Mouse (Mus musculus) activated CD4-positive, CD25-positive, alpha-beta regulatory T cell, adult 4 months (primary cell): ENCODE results near the gene Depdc5. TPM values are rescaled to one million over a fixed set of nuclear protein-coding genes. Genes with fewer than 3 reads are reported as not detected.
"Not testable (repeated sequence)": the region's sequence is repeated elsewhere in the genome, so short reads cannot be mapped to it uniquely, and the experiment has no call there.

Source experiments
- ATAC-seq: one replicate; pipeline ENCODE4 v1.8.0; 2017
- polyA plus RNA-seq, 2 experiments: library from polyadenylated mRNA; unstranded; fragments of 100-300 nt; shearing (Covaris generic); gene quantifications; one replicate each; pipeline ENCODE4 v1.2.1; 2017

Gene Depdc5
- polyA plus RNA-seq, 2 experiments from 2014 or later = 19.2 to 19.8 TPM

GRCm38 (mm10) chr5:32914071-32914470 lies 50.6 kb downstream of the Depdc5 start:
- ATAC-seq = no peak

- not testable (repeated sequence) for ATAC-seq
Measured at GRCm38 (mm10) chr5:32919281-32919680, 55.8 kb downstream of the Depdc5 start.

- ATAC-seq = no peak
Measured at GRCm38 (mm10) chr5:32922906-32923305, 59.4 kb downstream of the Depdc5 start.

- peak; percentile 61 for ATAC-seq
Measured at GRCm38 (mm10) chr5:32930761-32931160, 67.3 kb downstream of the Depdc5 start.

GRCm38 (mm10) chr5:32934654-32935053 lies 71.2 kb downstream of the Depdc5 start:
- ATAC-seq = no peak

- no peak for ATAC-seq
Measured at GRCm38 (mm10) chr5:32940586-32940985, 77.1 kb downstream of the Depdc5 start.

GRCm38 (mm10) chr5:32941209-32941924 lies 77.9 kb downstream of the Depdc5 start:
- ATAC-seq = no peak

- ATAC-seq = no peak
Measured at GRCm38 (mm10) chr5:32950077-32950476, 86.6 kb downstream of the Depdc5 start.

GRCm38 (mm10) chr5:32950702-32951274 lies 87.3 kb downstream of the Depdc5 start:
- no peak for ATAC-seq

- no peak for ATAC-seq
Measured at GRCm38 (mm10) chr5:32955716-32956115, 92.2 kb downstream of the Depdc5 start.

GRCm38 (mm10) chr5:32961616-32962015 lies 98.1 kb downstream of the Depdc5 start:
- ATAC-seq = no peak

- no peak for ATAC-seq
Measured at GRCm38 (mm10) chr5:32962581-32962980, 99.1 kb downstream of the Depdc5 start.

GRCm38 (mm10) chr5:32976541-32976940 lies 113.0 kb downstream of the Depdc5 start:
- ATAC-seq = no peak

GRCm38 (mm10) chr5:32977179-32977578 lies 113.7 kb downstream of the Depdc5 start:
- ATAC-seq = no peak

- no peak for ATAC-seq
Measured at GRCm38 (mm10) chr5:32985379-32985778, 121.9 kb downstream of the Depdc5 start.

GRCm38 (mm10) chr5:32987873-32988272 lies 124.4 kb downstream of the Depdc5 start:
- no peak for ATAC-seq

GRCm38 (mm10) chr5:32989959-32990640 lies 126.6 kb downstream of the Depdc5 start:
- ATAC-seq = no peak

- no peak for ATAC-seq
Measured at GRCm38 (mm10) chr5:32991152-32991551, 127.7 kb downstream of the Depdc5 start.

GRCm38 (mm10) chr5:32994471-32994870 lies 131.0 kb downstream of the Depdc5 start:
- no peak for ATAC-seq

GRCm38 (mm10) chr5:32995756-32996155 lies 132.3 kb downstream of the Depdc5 start:
- no peak for ATAC-seq

- no peak for ATAC-seq
Measured at GRCm38 (mm10) chr5:32996560-32996959, 133.1 kb downstream of the Depdc5 start.

GRCm38 (mm10) chr5:32997686-32998085 lies 134.2 kb downstream of the Depdc5 start:
- no peak for ATAC-seq

- no peak for ATAC-seq
Measured at GRCm38 (mm10) chr5:32998783-32999182, 135.3 kb downstream of the Depdc5 start.

GRCm38 (mm10) chr5:33001111-33001510 lies 137.6 kb downstream of the Depdc5 start:
- no peak for ATAC-seq
